Mouse (Mus musculus) embryonic facial prominence, embryonic 15.5 days (tissue): ENCODE results near the gene Ice2. TPM values are rescaled to one million over a fixed set of nuclear protein-coding genes. Genes with fewer than 3 reads are reported as not detected.

Source experiments
- ATAC-seq: fragments of 200-750 bp; cut with Nextera tagmentation; 2 replicates; pipeline ENCODE4 v1.8.0; 2017; ENCODE audit warnings: low read depth, moderate TSS enrichment; ENCODE audit not compliant: insufficient number of reproducible peaks, low FRiP score, low TSS enrichment
- H3K27ac ChIP-seq: fragments of 300-500 bp; sonication (generic); replicated peaks from 2 replicates; pipeline ENCODE4 v1.5.1; 2015; ENCODE audit warnings: mild to moderate bottlenecking, inconsistent platforms
- H3K27me3 ChIP-seq: fragments of 300-500 bp; sonication (generic); 2 replicates; pipeline ENCODE4 v1.6.1; 2015; ENCODE audit warnings: inconsistent platforms
- H3K36me3 ChIP-seq: fragments of 300-500 bp; sonication (generic); 2 replicates; pipeline ENCODE4 v1.6.1; 2015; ENCODE audit warnings: mild to moderate bottlenecking, inconsistent platforms
- H3K4me1 ChIP-seq: fragments of 300-500 bp; sonication (generic); 2 replicates; pipeline ENCODE4 v1.6.1; 2015; ENCODE audit warnings: inconsistent platforms
- H3K4me2 ChIP-seq: fragments of 300-500 bp; sonication (generic); replicated peaks from 2 replicates; pipeline ENCODE4 v1.6.1; 2015; ENCODE audit warnings: mild to moderate bottlenecking, inconsistent platforms
- H3K4me3 ChIP-seq: fragments of 300-500 bp; sonication (generic); replicated peaks from 2 replicates; pipeline ENCODE4 v1.5.1; 2015; ENCODE audit warnings: mild to moderate bottlenecking, inconsistent platforms
- H3K9ac ChIP-seq: fragments of 300-500 bp; sonication (generic); 2 replicates; pipeline ENCODE4 v1.6.1; 2015; ENCODE audit warnings: inconsistent platforms
- H3K9me3 ChIP-seq: fragments of 300-500 bp; sonication (generic); replicated peaks from 2 replicates; pipeline ENCODE4 v1.6.1; 2016; ENCODE audit warnings: inconsistent platforms
- WGBS: fragments of 180-500 bp; shearing (Covaris S2); methylation state at CpG from one replicate; pipeline ENCODE4 v1.1.7; 2015; 5-methylcytosine and 5-hydroxymethylcytosine counted together
- polyA plus RNA-seq: library from polyadenylated mRNA; unstranded; fragments of >200 nt; fragmentation: Nextera tagmentation; extraction: Ambion mirVana; gene quantifications from 2 replicates; pipeline ENCODE4 v1.2.1, GENCODE M21; 2015

The Ice2 gene
- polyA plus RNA-seq, 1 experiment from 2014 or later: 19.0 TPM

GRCm38 (mm10) chr9:69372871-69373270 is 24.8 kb upstream of the Ice2 start:
- H3K4me1 ChIP-seq: no peaks in the 10 kb centered on the region
- 47% methylated on average over 4 of the region's 4 CpGs for WGBS
- peaks cover 34% of the 10 kb centered on the region for H3K36me3 ChIP-seq
- no peak overlapping the region for H3K27ac ChIP-seq
- no peaks in the 10 kb centered on the region for H3K27me3 ChIP-seq
- no peak overlapping the region for H3K4me3 ChIP-seq
- H3K4me2 ChIP-seq: no peak overlapping the region
- H3K9ac ChIP-seq: no peak overlapping the region
- ATAC-seq: no peak
- no peaks in the 10 kb centered on the region for H3K9me3 ChIP-seq

- Histone ChIP-seq H3K9ac (no peak overlapping the region), H3K4me2 (no peak overlapping the region), H3K27me3 (no peaks in the 10 kb centered on the region), H3K27ac (no peak overlapping the region), H3K4me1 (no peaks in the 10 kb centered on the region), H3K9me3 (no peaks in the 10 kb centered on the region), H3K4me3 (no peak overlapping the region), H3K36me3 (peaks cover 45% of the 10 kb centered on the region)
- ATAC-seq: no peak
- 78% methylated on average over 4 of the region's 4 CpGs for WGBS
Measured at GRCm38 (mm10) chr9:69376982-69377653, 20.6 kb upstream of the Ice2 start.

DNA sequence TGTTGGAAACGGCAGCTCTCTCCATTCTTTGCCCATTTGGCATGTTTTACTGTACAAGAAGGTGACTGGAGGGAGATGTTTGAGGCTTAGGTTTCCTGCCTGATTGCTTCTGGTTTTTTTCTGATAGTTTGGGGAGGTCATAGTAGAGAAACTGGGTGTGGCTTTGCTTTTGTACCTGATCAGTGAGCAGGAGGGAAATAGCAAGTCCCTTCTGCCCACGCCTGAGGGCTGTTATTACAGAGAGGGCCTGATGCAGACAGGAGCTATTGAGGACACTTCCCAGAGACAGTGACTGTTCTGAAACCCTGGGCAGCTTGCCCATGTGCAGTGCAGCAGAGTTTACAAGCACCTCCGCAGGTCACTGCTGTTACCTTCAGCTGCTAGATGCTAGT is 20.1 kb upstream of the Ice2 start:
- Histone ChIP-seq H3K4me2 (no peak overlapping the region), H3K27ac (no peak overlapping the region), H3K36me3 (peaks cover 45% of the 10 kb centered on the region), H3K27me3 (no peaks in the 10 kb centered on the region), H3K9ac (no peak overlapping the region), H3K4me3 (no peak overlapping the region), H3K4me1 (no peaks in the 10 kb centered on the region), H3K9me3 (no peaks in the 10 kb centered on the region)
- 84% methylated on average over 3 of the region's 3 CpGs for whole genome bisulfite sequencing
- ATAC-seq: no peak

DNA sequence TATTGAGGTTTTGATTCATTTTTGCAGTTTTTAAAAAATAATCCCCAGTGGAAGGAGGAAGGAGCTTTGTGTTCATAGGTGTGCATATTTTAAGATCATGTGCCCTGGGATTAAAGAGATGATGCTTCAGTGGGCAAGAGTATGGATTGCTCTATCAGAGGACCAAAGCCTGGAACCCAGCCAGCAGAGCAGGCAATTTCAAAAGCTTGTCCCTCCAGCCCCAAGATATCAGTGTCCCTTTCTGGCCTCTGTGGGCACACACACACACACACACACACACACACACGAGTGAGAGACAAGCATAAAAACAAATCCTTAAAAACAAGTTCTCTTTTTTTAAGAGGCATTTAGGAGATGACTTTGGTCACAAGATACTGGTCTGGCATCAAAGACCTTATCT is 17.2 kb upstream of the Ice2 start:
- H3K4me1 ChIP-seq: peaks cover 4% of the 10 kb centered on the region; the same call in 1 of the 2 replicates
- H3K9me3 ChIP-seq: no peaks in the 10 kb centered on the region
- H3K27ac ChIP-seq: no peak overlapping the region
- H3K36me3 ChIP-seq: peaks cover 28% of the 10 kb centered on the region
- no peak for ATAC-seq
- WGBS: 68% methylated on average over 1 of the region's 1 CpGs
- no peak overlapping the region for H3K9ac ChIP-seq
- H3K4me3 ChIP-seq: no peak overlapping the region
- no peaks in the 10 kb centered on the region for H3K27me3 ChIP-seq
- H3K4me2 ChIP-seq: no peak overlapping the region

- Histone ChIP-seq H3K4me2 (no peak overlapping the region), H3K9me3 (no peaks in the 10 kb centered on the region), H3K9ac (no peak overlapping the region), H3K27ac (0 out of 2 replicates have a peak overlapping the region, but pooled peaks have one; percentile 17), H3K27me3 (no peaks in the 10 kb centered on the region), H3K4me1 (peaks cover 4% of the 10 kb centered on the region; the same call in 1 of the 2 replicates), H3K4me3 (no peak overlapping the region), H3K36me3 (peaks cover 20% of the 10 kb centered on the region)
- 44% methylated on average over 7 of the region's 7 CpGs for WGBS
- no peak for ATAC-seq
Measured at GRCm38 (mm10) chr9:69381741-69382140, 16.0 kb upstream of the Ice2 start.

DNA sequence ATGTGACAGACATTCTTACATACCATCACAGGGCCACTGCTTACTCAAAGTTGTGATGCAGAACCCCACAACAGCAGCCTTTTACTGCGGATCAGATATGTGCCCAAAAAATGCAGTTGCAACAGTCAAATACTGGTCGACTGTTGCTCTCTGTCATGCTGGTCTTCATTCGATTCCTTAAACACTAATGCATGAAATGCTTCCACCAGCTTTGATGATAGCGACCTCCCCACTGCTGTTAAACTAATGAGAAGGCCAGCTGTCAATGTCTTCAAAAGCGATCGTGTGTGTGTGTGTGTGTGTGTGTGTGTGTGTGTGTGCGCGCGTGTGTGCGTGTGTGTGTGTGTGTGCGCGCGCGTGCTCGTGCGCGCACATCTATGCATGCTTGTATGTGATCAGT is 13.2 kb upstream of the Ice2 start:
- Histone ChIP-seq H3K27me3 (no peaks in the 10 kb centered on the region), H3K4me1 (peaks cover 4% of the 10 kb centered on the region; the same call in 1 of the 2 replicates), H3K4me2 (no peak overlapping the region), H3K9ac (no peak overlapping the region), H3K9me3 (no peaks in the 10 kb centered on the region), H3K4me3 (no peak overlapping the region), H3K36me3 (peaks cover under 1% of the 10 kb centered on the region; the same call in 1 of the 2 replicates), H3K27ac (no peak overlapping the region)
- WGBS: 80% methylated on average over 17 of the region's 17 CpGs
- ATAC-seq: no peak

DNA sequence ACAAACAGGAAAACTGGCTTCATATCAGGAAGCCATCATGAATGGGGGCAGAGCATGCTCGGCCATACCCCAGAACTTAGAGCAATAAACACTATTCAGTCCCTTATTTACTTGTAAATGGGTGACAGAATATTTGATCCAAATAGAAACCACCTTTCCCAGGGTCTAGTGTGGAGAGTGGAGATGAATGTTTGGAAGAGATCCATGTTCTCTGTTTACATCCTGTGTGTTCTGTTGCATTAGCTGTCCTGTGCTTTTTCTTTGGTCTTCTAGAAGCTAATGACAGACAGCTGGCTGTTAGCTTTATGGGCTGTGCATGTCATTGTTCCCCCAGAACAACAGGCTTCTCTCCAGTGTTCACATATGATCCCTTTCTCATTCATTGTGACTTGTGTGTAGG is 12.8 kb upstream of the Ice2 start:
- 26% methylated on average over 1 of the region's 1 CpGs for WGBS
- Histone ChIP-seq H3K27me3 (no peaks in the 10 kb centered on the region), H3K9ac (no peak overlapping the region), H3K36me3 (no peaks in the 10 kb centered on the region; the same call in 1 of the 2 replicates), H3K9me3 (no peaks in the 10 kb centered on the region), H3K4me2 (no peak overlapping the region), H3K27ac (no peak overlapping the region), H3K4me1 (peaks cover 4% of the 10 kb centered on the region; the same call in 1 of the 2 replicates), H3K4me3 (no peak overlapping the region)
- ATAC-seq: no peak

- no peak for ATAC-seq
- Histone ChIP-seq H3K4me2 (no peak overlapping the region), H3K27ac (no peak overlapping the region), H3K4me1 (peaks cover 4% of the 10 kb centered on the region; the same call in 1 of the 2 replicates), H3K27me3 (no peaks in the 10 kb centered on the region), H3K4me3 (no peak overlapping the region), H3K36me3 (no peaks in the 10 kb centered on the region; the same call in 1 of the 2 replicates), H3K9ac (no peak overlapping the region), H3K9me3 (no peaks in the 10 kb centered on the region)
- 90% methylated on average over 4 of the region's 4 CpGs for WGBS
Measured at GRCm38 (mm10) chr9:69387296-69387695, 10.4 kb upstream of the Ice2 start.

DNA sequence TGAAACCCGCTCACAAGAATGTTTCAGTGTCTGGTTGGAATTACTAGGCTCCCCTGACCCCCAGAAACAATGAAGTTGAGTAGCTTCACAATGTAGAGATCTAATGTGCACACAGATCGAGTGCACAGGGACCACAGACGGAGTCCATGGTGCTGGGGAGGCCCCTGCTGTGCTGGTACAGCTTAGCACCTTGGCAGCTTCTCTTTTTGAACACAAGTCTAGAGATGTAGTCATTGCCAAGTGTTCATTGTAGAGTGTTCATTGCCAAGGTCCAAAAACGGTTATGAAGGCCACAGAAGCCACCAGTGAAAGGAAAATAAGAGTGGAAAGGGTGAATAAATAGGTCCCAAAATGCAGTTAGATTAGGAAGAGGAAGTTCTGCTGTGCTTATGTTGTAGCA is 7.1 kb upstream of the Ice2 start:
- Histone ChIP-seq H3K36me3 (no peaks in the 10 kb centered on the region; the same call in 1 of the 2 replicates), H3K27ac (no peak overlapping the region), H3K4me2 (no peak overlapping the region), H3K4me1 (no peaks in the 10 kb centered on the region), H3K27me3 (no peaks in the 10 kb centered on the region), H3K4me3 (no peak overlapping the region), H3K9me3 (no peaks in the 10 kb centered on the region), H3K9ac (no peak overlapping the region)
- ATAC-seq: no peak
- WGBS: 70% methylated on average over 4 of the region's 4 CpGs

DNA sequence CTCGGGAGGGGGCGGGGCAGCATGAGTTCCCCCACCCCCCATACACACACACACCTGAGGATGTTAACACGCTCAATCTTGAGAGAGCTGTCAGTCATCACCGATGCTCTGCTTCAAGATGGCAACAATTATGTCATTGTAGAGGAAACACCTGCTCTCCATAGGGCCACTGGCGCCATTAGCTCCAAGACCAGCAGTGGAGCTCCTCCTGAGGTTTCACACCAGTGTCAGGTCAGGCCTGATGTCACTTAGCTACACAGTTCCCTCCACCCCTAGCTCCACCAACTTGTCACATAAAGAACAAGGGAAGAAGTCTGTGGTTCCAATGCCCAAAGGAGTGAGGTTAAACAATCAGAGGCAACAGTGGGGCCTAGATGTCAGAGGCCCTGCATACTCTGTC is 3.5 kb upstream of the Ice2 start:
- Histone ChIP-seq H3K4me3 (no peak overlapping the region), H3K4me2 (no peak overlapping the region), H3K4me1 (peaks cover 8% of the 10 kb centered on the region), H3K27me3 (no peaks in the 10 kb centered on the region), H3K36me3 (no peaks in the 10 kb centered on the region), H3K9ac (no peak overlapping the region), H3K27ac (no peak overlapping the region), H3K9me3 (no peaks in the 10 kb centered on the region)
- WGBS: 76% methylated on average over 5 of the region's 5 CpGs
- no peak for ATAC-seq

DNA sequence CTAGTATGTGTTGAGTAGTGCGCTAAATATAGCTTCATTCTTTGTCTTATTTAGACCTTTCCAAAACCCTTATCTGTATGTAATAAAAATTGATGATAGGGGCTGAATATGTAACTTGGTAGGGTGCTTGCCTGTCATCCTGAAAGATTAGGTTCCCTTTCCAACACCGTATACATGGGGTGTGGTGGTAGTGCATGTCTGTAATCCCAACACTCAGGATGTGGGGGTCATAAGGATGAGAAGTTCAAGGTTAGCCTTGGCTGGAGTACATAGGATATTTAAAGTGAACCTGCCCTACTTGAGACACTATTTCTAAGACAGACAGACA is 310 bp upstream of the Ice2 start:
- peaks cover 8% of the 10 kb centered on the region for H3K4me1 ChIP-seq
- WGBS: 54% methylated on average over 2 of the region's 2 CpGs
- H3K9me3 ChIP-seq: no peaks in the 10 kb centered on the region
- H3K9ac ChIP-seq: peak overlapping the region; percentile 96; the same call in 1 of the 2 replicates
- H3K4me2 ChIP-seq: peak overlapping the region; percentile 81
- peak overlapping the region; percentile 95 for H3K27ac ChIP-seq
- no peaks in the 10 kb centered on the region for H3K27me3 ChIP-seq
- 0 out of 2 replicates have a peak, but pooled peaks have one; percentile 5 for ATAC-seq
- peak overlapping the region; percentile 83 for H3K4me3 ChIP-seq
- H3K36me3 ChIP-seq: no peaks in the 10 kb centered on the region

GRCm38 (mm10) chr9:69398453-69398850 is 746 bp downstream of the Ice2 start:
- Histone ChIP-seq H3K4me2 (peak overlapping the region; percentile 81), H3K9me3 (no peaks in the 10 kb centered on the region), H3K9ac (peak overlapping the region; percentile 96), H3K4me3 (peak overlapping the region; percentile 83), H3K4me1 (peaks cover 8% of the 10 kb centered on the region), H3K27ac (peak overlapping the region; percentile 95), H3K36me3 (no peaks in the 10 kb centered on the region), H3K27me3 (no peaks in the 10 kb centered on the region)
- ATAC-seq: no peak
- WGBS: 12% methylated on average over 10 of the region's 10 CpGs
